Mouse (Mus musculus): ENCODE measurements around the gene Wnt5b.

DNA sequence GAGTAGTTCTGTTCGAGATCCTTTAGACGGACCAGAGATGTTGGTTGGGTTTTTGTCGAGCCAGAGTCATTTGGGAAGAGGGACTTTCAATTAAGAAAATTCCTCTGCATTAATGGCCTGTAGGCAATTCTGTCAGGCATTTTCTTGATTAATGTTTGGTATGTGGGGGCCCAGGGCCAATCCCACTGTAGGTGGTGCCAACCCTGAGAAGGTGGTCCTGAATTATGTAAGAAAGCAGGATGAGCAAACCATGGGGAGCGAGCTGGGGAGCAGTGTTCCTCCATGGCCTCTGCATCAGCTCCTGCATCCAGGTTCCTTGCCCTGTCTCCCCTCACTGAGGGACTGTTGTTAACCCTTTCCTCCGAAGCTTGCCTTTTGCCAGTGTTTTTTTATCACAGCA is 30.7 kb downstream of the Wnt5b start:
- TF ChIP-seq POLR2AphosphoS2 (IDR thresholded peaks at IDR 0.05; ENCODE audit: low read length) (no peak), RAD21 (IDR thresholded peaks at IDR 0.05; ENCODE audit: low read depth, low read length) (no peak), MAFK (IDR thresholded peaks at IDR 0.05; ENCODE audit: borderline replicate concordance, low read depth, low read length) (no peak), TAL1 (IDR thresholded peaks at IDR 0.05; ENCODE audit: low read length) (no peak), CTCF (IDR thresholded peaks at IDR 0.05 in 2 of 3, conservative IDR thresholded peaks at IDR 0.05 in 1 of 3; ENCODE audit: control insufficient read depth in 1 of 3, insufficient read depth in 1 of 3, low read depth in 2 of 3, low read length in 3 of 3, poor library complexity in 1 of 3, severe bottlenecking in 1 of 3) (no peak), NELFE (IDR thresholded peaks at IDR 0.05; ENCODE audit: low read depth, low read length) (no peak), EP300 (IDR thresholded peaks at IDR 0.05; ENCODE audit: low read depth in 1 of 2, low read length in 2 of 2) (no peak), ZNF384 (IDR thresholded peaks at IDR 0.05; ENCODE audit: low read depth, low read length) (no peak), TCF12 (IDR thresholded peaks at IDR 0.05; ENCODE audit: low read depth, low read length) (no peak), CHD2 (IDR thresholded peaks at IDR 0.05; ENCODE audit: low read length) (no peak), GABPA (IDR thresholded peaks at IDR 0.05; ENCODE audit: low read depth, low read length) (no peak), POLR2AphosphoS5 (IDR thresholded peaks at IDR 0.05; ENCODE audit: borderline replicate concordance, low read depth, low read length) (no peak)
